Mouse (Mus musculus): ENCODE measurements around the gene Mysm1. TPM values are rescaled to one million over a fixed set of nuclear protein-coding genes. Genes with fewer than 3 reads are reported as not detected.

Gene Mysm1
- polyA plus RNA-seq (2012; rRNA removed; ENCODE audit: low replicate concordance) = 0.38 and 0.85 TPM in 2 replicates

GRCm38 (mm10) chr4:94978590-94979499 is at the start of gene Mysm1:
Gene Mysm1 (minus strand): TSS chr4:94979100.

GRCm38 (mm10) chr4:94928743-94929142 is 50.2 kb downstream of the Mysm1 start, which contains the start of gene Eqtn:
Gene Eqtn (minus strand): TSS chr4:94928843.

Other genes with a start within 250 kb of the Mysm1 start
- gene Tek, start 239.8 kb downstream of the Mysm1 start, polyA plus RNA-seq (2012; rRNA removed; ENCODE audit: low replicate concordance) = 0.75 and 0.76 TPM in 2 replicates
- not detected in 2 replicates for gene Eqtn, start 50.3 kb downstream of the Mysm1 start, polyA plus RNA-seq (2012; rRNA removed; ENCODE audit: low replicate concordance)
- 36.6 and 94.4 TPM in 2 replicates for gene Jun, start 73.1 kb upstream of the Mysm1 start, polyA plus RNA-seq (2012; rRNA removed; ENCODE audit: low replicate concordance)